Mouse (Mus musculus) neural tube, embryonic 14.5 days (tissue): ENCODE results near the gene Farp1. TPM values are rescaled to one million over a fixed set of nuclear protein-coding genes. Genes with fewer than 3 reads are reported as not detected.

Experiments used
- ATAC-seq: fragments of 200-750 bp; cut with Nextera tagmentation; 2 replicates; pipeline ENCODE4 v1.8.0; 2017; ENCODE audit warnings: low read depth, mild to moderate bottlenecking, moderate TSS enrichment, moderate library complexity
- H3K27ac ChIP-seq: fragments of 300-500 bp; sonication (generic); 2 replicates; pipeline ENCODE4 v1.5.1; 2014; ENCODE audit warnings: low read depth, mild to moderate bottlenecking, control low read depth, low read length, moderate library complexity, mixed read lengths
- H3K27me3 ChIP-seq: fragments of 300-500 bp; sonication (generic); 2 replicates; pipeline ENCODE4 v1.6.1; 2014; ENCODE audit warnings: low read length; ENCODE audit not compliant: control insufficient read depth, insufficient read depth
- H3K36me3 ChIP-seq: fragments of 300-500 bp; sonication (generic); 2 replicates; pipeline ENCODE4 v1.6.1; 2014; ENCODE audit warnings: low read length, mixed read lengths; ENCODE audit not compliant: control insufficient read depth, insufficient read depth
- H3K4me1 ChIP-seq: fragments of 300-500 bp; sonication (generic); 2 replicates; pipeline ENCODE4 v1.6.1; 2014; ENCODE audit warnings: low read length; ENCODE audit not compliant: control insufficient read depth, insufficient read depth
- H3K4me2 ChIP-seq: fragments of 300-500 bp; sonication (generic); 2 replicates; pipeline ENCODE4 v1.6.1; 2014; ENCODE audit warnings: mild to moderate bottlenecking, low read depth, low read length, control low read depth
- H3K4me3 ChIP-seq: fragments of 300-500 bp; sonication (generic); 2 replicates; pipeline ENCODE4 v1.5.1; 2014; ENCODE audit warnings: low read depth, low read length, control low read depth, mixed read lengths
- H3K9ac ChIP-seq: fragments of 300-500 bp; sonication (generic); replicated peaks from 2 replicates; pipeline ENCODE4 v1.6.1; 2014; ENCODE audit warnings: low read depth, mild to moderate bottlenecking, control low read depth, low read length, mixed read lengths
- H3K9me3 ChIP-seq: fragments of 300-500 bp; sonication (generic); 2 replicates; pipeline ENCODE4 v1.6.1; 2016; ENCODE audit warnings: low read length; ENCODE audit not compliant: control insufficient read depth
- WGBS: fragments of 180-500 bp; shearing (Covaris S2); extraction: QIAGEN DNeasy Blood & Tissue Kit; methylation state at CpG from one replicate; pipeline ENCODE4 v1.1.7; 2014; 5-methylcytosine and 5-hydroxymethylcytosine counted together
- polyA plus RNA-seq: library from polyadenylated mRNA; unstranded; fragments of >200 nt; fragmentation: Nextera tagmentation; extraction: Ambion mirVana; gene quantifications from 2 replicates; pipeline ENCODE4 v1.2.1, GENCODE M21; 2014

The Farp1 gene
- polyA plus RNA-seq, 1 experiment from 2014 or later = 34.9 TPM

DNA sequence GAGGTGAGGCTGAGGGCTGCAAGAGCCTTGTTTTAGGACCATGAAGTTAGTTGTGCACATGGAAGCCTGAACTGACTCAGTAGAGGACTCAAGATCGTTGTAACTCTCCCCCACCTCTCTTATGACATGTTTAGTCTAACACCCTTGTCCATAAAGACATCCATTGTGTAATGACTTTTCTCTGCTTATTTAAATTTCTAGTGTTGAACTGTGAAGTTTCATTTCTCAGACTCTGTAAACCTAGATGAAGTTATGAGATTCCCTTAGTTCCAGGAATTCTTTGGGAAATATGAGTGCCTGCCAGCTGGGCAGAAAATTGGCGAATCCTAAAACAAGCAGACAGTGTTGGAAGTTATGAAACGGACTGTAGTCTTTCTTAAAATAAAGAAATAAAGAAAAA lies 170.5 kb downstream of the Farp1 start:
- Histone ChIP-seq H3K27ac (no peak overlapping the region), H3K4me3 (no peak overlapping the region), H3K36me3 (no peaks in the 10 kb centered on the region), H3K9ac (no peak overlapping the region), H3K4me2 (no peak overlapping the region), H3K27me3 (no peaks in the 10 kb centered on the region), H3K4me1 (no peaks in the 10 kb centered on the region), H3K9me3 (no peaks in the 10 kb centered on the region)
- 82% methylated on average over 3 of the region's 3 CpGs for WGBS
- no peak for ATAC-seq

- no peaks in the 10 kb centered on the region for H3K36me3 ChIP-seq
- no peaks in the 10 kb centered on the region for H3K4me1 ChIP-seq
- WGBS = 60% methylated on average over 15 of the region's 15 CpGs
- no peak overlapping the region for H3K4me3 ChIP-seq
- H3K4me2 ChIP-seq = no peak overlapping the region
- no peak overlapping the region for H3K27ac ChIP-seq
- H3K9ac ChIP-seq = no peak overlapping the region
- ATAC-seq = no peak
- H3K9me3 ChIP-seq = no peaks in the 10 kb centered on the region
- H3K27me3 ChIP-seq = no peaks in the 10 kb centered on the region
These were observed 172.6 kb downstream of the Farp1 start for GRCm38 (mm10) chr14:121207441-121208158.

DNA sequence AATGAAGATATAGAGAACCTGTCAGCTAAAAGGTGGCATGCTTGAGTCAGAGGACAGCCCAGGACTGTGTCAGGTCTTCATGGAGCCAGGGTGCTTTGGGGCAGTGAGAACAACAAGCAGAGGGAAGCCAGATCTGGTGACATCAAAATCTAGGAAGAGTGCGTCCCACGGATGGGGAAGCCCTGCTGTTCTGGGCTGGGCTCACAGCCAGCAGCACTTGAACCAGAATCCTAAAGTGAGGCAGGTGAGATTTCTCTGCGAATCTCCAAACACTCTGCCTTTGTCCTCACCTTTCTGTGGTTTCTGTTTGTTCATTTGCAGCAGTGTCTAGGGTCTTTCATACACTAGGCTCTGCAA lies 173.1 kb downstream of the Farp1 start:
- H3K27me3 ChIP-seq = no peaks in the 10 kb centered on the region
- ATAC-seq = no peak
- no peak overlapping the region for H3K4me2 ChIP-seq
- H3K9ac ChIP-seq = no peak overlapping the region
- no peak overlapping the region for H3K4me3 ChIP-seq
- WGBS = 58% methylated on average over 3 of the region's 3 CpGs
- H3K4me1 ChIP-seq = no peaks in the 10 kb centered on the region
- H3K27ac ChIP-seq = no peak overlapping the region
- H3K9me3 ChIP-seq = no peaks in the 10 kb centered on the region
- H3K36me3 ChIP-seq = no peaks in the 10 kb centered on the region

DNA sequence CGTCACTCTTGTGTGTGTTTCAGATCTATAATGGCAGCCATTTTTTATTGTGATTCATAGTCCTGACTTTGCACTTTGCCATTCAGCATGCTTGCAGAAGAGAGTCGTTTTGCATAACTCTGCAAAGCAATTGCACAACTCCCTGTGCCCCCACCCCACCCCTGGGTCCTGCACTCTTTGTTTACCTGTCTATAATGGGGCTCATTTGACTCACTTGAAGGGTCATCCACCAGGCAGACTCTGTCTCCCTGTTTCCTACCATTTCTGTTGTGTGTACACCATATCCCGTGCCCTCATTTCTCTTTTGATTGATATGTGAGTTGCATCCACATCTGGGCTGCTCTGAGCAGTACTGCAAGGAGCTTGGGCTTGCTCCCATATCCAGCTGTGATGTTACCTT lies 175.3 kb downstream of the Farp1 start:
- Histone ChIP-seq H3K9me3 (no peaks in the 10 kb centered on the region), H3K4me3 (no peak overlapping the region), H3K4me1 (no peaks in the 10 kb centered on the region), H3K27me3 (no peaks in the 10 kb centered on the region), H3K9ac (no peak overlapping the region), H3K27ac (no peak overlapping the region), H3K36me3 (no peaks in the 10 kb centered on the region), H3K4me2 (no peak overlapping the region)
- ATAC-seq = no peak
- WGBS = 79% methylated on average over 3 of the region's 3 CpGs

DNA sequence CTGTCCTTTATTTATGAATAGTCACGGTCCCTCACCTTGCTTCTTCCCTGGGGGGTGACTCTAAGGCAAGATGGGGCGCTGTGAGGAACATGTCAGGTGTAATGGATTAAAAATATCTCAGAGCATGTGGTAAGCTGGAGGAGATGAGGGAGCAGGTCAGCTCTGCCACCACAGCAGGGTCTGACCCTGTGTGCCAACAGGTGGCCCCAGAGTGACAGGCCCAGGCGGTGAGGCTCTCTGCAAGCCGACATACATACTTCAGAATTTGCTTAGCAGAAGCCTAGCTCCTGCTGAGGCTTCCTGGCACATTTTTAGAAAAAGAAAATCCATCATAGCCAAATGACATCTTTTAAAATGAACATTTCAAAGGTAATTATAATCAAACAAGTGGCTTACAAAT lies 178.7 kb downstream of the Farp1 start:
- Histone ChIP-seq H3K4me3 (no peak overlapping the region), H3K9me3 (no peaks in the 10 kb centered on the region), H3K9ac (no peak overlapping the region), H3K27me3 (no peaks in the 10 kb centered on the region), H3K27ac (no peak overlapping the region), H3K4me1 (no peaks in the 10 kb centered on the region), H3K4me2 (no peak overlapping the region), H3K36me3 (no peaks in the 10 kb centered on the region)
- ATAC-seq = no peak
- WGBS = 79% methylated on average over 4 of the region's 4 CpGs

GRCm38 (mm10) chr14:121214636-121215257 lies 179.7 kb downstream of the Farp1 start:
- H3K27ac ChIP-seq = no peak overlapping the region
- H3K27me3 ChIP-seq = no peaks in the 10 kb centered on the region
- no peak overlapping the region for H3K4me2 ChIP-seq
- no peaks in the 10 kb centered on the region for H3K4me1 ChIP-seq
- ATAC-seq = no peak
- no peaks in the 10 kb centered on the region for H3K36me3 ChIP-seq
- 93% methylated on average over 11 of the region's 11 CpGs for WGBS
- H3K9ac ChIP-seq = no peak overlapping the region
- H3K9me3 ChIP-seq = no peaks in the 10 kb centered on the region
- no peak overlapping the region for H3K4me3 ChIP-seq

GRCm38 (mm10) chr14:121215817-121216216 lies 180.8 kb downstream of the Farp1 start:
- H3K36me3 ChIP-seq = no peaks in the 10 kb centered on the region
- no peak overlapping the region for H3K27ac ChIP-seq
- H3K27me3 ChIP-seq = no peaks in the 10 kb centered on the region
- H3K4me3 ChIP-seq = no peak overlapping the region
- H3K9ac ChIP-seq = no peak overlapping the region
- ATAC-seq = no peak
- no peaks in the 10 kb centered on the region for H3K9me3 ChIP-seq
- H3K4me2 ChIP-seq = no peak overlapping the region
- no peaks in the 10 kb centered on the region for H3K4me1 ChIP-seq
- 81% methylated on average over 5 of the region's 5 CpGs for WGBS

DNA sequence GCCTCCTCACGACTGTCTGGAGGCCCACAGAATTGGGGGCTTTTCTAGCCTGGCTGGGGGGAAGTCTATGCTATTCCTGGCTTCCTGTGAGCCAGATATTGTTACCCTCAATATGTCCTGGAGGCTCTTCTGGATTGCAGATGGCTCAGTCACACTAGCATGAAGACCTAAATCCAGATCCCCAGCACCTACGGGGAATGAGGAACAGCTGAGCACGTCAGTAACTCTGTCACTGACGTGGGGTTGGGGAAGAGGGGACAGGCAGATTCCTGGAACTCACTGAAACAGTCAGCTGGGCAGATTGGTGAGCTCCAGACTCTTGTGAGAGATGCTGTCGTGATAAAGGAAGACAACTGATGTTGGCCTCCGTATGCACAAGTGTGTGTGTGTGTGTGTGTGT lies 181.7 kb downstream of the Farp1 start:
- Histone ChIP-seq H3K4me2 (no peak overlapping the region), H3K27ac (no peak overlapping the region), H3K9ac (no peak overlapping the region), H3K4me3 (no peak overlapping the region), H3K4me1 (no peaks in the 10 kb centered on the region), H3K27me3 (no peaks in the 10 kb centered on the region), H3K36me3 (no peaks in the 10 kb centered on the region), H3K9me3 (no peaks in the 10 kb centered on the region)
- WGBS = 71% methylated on average over 6 of the region's 6 CpGs
- ATAC-seq = no peak

- H3K9me3 ChIP-seq = no peaks in the 10 kb centered on the region
- 85% methylated on average over 7 of the region's 7 CpGs for WGBS
These were observed 183.6 kb downstream of the Farp1 start for GRCm38 (mm10) chr14:121218620-121219019.

More at GRCm38 (mm10) chr14:121218620-121219019, 183.6 kb downstream of the Farp1 start:
- H3K9ac ChIP-seq = no peak overlapping the region
- no peaks in the 10 kb centered on the region for H3K4me1 ChIP-seq
- ATAC-seq = no peak
- H3K4me3 ChIP-seq = no peak overlapping the region
- H3K27me3 ChIP-seq = no peaks in the 10 kb centered on the region
- H3K4me2 ChIP-seq = no peak overlapping the region
- H3K27ac ChIP-seq = no peak overlapping the region
- H3K36me3 ChIP-seq = no peaks in the 10 kb centered on the region
